Mouse (Mus musculus) G1E-ER4 (cell line): Measurements from ENCODE around the gene Stxbp2. TPM values are rescaled to one million over a fixed set of nuclear protein-coding genes. Genes with fewer than 3 reads are reported as not detected.

ENCODE experiments used
- GATA1 ChIP-seq: IDR thresholded peaks from one replicate; pipeline ENCODE4 v1.8.0; 2012; ENCODE audit warnings: low read length, inconsistent platforms
- polyA plus RNA-seq: library from polyadenylated mRNA; stranded (reverse); fragments of >175 nt; gene quantifications from 2 replicates; pipeline ENCODE4 v1.2.3, GENCODE M21; 2012

The Stxbp2 gene
- polyA plus RNA-seq, 1 experiment: 250 TPM

GRCm38 (mm10) chr8:3660889-3661288 is 30.1 kb downstream of the Stxbp2 start:
- TF ChIP-seq GATA1: no peak

GRCm38 (mm10) chr8:3664405-3664804 is 33.6 kb downstream of the Stxbp2 start:
- no peak for TF ChIP-seq GATA1

DNA sequence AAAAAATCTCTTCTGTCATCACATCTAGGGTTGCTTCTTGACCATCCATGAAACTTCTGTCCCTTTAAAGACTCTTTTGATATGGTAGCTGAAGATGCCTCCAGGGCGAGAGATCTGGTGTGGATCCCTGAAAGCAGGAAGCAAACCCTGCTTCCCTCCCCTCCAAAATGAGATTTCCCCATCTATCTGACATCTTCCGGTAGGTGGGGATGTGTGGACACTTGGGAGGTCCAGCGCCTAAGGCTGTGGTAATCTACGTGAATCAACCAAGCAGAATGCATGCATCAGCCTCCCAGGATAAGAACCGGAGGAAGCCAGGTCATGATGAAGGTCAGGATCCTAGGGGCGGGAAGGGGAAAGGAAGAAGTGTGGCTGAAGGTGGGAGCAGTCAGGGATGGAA is 34.8 kb downstream of the Stxbp2 start, which contains the start of gene Mcemp1:
Mcemp1 (plus strand) TSS at position 248 of the 400 bp plus-strand sequence.
- no peak for TF ChIP-seq GATA1

DNA sequence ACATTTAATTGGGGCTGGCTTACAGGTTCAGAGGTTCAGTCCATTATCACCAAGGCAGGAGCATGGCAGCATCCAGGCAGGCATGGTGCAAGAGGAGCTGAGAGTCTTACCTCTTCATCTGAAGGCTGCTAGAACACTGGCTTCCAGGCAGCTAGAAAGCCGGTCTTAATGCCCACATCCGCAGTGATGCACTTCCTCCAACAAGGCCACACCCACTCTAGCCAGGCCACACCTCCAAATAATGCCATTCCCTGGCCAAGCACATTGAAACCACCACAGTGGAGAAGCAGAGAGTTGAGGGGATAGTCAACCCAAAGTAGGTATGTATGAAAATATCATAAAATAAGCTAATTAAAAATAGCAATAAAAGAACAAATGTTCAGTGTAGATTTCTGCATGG is 39.6 kb downstream of the Stxbp2 start:
- no peak for TF ChIP-seq GATA1

- TF ChIP-seq GATA1: no peak
These were observed 41.3 kb downstream of the Stxbp2 start, which contains the start of gene Fcor for GRCm38 (mm10) chr8:3671980-3672491. Gene Fcor, minus strand, starts transcription at chr8:3672362.

DNA sequence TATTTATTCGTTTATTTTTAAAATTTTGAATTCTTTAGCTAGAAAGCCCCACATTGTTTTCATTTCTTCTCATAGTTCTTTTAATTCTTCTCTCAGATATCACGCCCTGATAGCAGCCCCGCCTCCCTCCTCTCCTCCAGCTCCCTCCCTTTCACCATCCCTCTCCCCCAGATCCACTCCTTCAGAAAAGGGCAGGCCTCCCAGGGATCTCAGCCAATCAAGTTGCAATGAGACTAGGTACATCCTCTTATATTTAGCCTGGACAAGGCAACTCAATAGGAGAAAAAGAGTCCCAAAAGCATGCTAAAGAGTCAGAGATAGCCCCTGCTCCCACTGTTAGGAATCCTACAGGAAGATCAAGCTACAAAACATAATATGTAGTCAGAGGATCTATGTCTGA is 43.9 kb downstream of the Stxbp2 start:
- TF ChIP-seq GATA1: no peak

GRCm38 (mm10) chr8:3676131-3676992 is 45.6 kb downstream of the Stxbp2 start, which contains the start of gene Trappc5:
Gene Trappc5, plus strand, starts transcription at chr8:3676299.
- TF ChIP-seq GATA1: no peak

DNA sequence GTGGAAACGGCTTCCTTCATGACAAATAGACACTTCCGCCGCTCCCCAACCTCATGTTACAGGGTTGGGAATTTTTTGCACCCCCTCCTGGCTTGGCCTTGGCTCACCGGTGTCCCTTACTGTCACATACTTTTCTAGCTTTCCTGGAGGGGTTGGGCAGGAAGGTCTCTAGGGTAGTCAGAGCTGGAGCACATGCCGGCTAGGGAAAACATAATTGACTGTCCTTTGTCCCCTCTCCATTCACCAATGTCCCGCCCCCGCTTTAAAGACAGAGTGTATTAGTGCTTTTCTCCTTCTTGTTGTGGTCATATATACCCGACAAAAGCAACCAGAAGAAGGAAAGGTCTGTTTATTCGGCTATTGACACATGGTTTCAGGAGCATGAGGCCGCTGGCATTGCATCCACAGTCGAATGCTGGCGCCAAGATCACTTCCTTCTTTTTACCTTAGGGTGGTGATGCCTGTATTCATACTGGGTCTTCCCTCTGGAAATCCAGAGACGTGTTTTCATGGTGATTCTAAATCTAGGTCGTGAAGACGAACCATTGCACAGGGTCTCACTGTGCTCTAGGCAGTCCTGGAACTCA is 46.3 kb downstream of the Stxbp2 start:
- no peak for TF ChIP-seq GATA1

GRCm38 (mm10) chr8:3678831-3679230 is 48.1 kb downstream of the Stxbp2 start:
- no peak for TF ChIP-seq GATA1

DNA sequence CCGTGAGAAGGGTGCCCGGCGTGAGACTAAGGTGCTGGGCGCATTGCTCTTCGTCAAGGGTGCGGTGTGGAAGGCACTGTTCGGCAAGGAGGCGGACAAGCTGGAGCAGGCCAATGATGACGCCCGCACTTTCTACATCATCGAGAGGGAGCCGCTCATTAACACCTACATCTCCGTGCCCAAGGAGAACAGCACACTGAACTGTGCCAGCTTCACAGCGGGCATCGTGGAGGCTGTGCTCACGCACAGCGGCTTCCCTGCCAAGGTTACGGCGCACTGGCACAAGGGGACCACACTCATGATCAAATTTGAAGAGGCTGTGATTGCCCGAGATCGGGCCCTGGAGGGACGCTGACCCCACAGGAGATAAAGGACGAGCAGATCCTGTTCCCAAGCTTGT is 48.5 kb downstream of the Stxbp2 start:
- TF ChIP-seq GATA1: no peak

- TF ChIP-seq GATA1: no peak
These were observed 48.9 kb downstream of the Stxbp2 start for GRCm38 (mm10) chr8:3679656-3680055.

- TF ChIP-seq GATA1: no peak
These were observed 51.7 kb downstream of the Stxbp2 start for GRCm38 (mm10) chr8:3682435-3682834.

DNA sequence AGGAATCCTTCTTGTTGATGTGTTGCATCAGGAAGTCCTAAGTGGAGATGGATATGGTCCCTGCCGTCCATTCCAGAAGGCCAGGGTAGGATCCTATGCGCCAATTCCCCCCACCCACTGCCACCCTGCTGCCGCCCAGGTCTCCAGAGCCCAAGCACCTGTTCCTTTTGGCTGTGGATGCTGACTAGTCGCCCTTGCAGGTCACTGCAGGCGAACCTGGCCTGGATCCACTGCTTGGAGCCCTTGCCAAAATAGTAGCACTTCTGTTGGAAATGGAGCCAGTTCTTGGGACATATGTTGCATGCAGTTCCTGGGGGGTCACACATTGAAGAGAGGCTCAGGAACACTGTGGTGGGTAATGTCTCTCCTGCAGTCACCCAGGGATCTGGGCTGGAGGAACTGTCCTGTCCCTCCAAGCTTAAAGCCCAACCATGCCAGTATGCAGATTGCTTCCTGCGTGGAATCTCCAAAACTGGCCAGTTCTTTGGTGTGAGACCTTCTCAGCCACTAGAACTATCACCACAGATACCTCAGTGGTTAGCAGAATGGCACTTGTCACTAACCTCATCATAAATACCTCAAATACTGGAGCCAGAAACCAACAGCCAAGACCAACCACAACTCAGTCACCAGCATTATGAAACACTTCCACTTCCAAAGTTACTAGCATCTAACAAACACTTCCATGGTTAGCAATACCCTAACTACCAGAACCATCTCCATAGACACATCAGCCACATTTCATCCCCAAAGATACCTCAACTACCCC is 52.8 kb downstream of the Stxbp2 start:
- no peak for TF ChIP-seq GATA1

DNA sequence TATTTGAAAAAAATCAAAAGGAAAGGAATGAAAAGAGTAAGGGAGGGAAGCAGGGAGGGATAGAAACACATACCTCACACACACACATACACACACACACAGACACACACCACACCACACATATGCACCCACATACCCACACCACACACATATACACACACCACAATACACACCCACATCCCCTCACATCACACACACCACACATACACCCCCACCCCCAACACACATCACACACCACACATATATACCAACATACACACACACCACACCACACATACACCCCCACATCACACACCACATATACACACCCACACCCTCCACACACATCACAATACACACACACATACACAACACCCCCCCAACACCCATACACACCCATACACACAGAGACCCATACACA is 53.8 kb downstream of the Stxbp2 start:
- TF ChIP-seq GATA1: no peak

DNA sequence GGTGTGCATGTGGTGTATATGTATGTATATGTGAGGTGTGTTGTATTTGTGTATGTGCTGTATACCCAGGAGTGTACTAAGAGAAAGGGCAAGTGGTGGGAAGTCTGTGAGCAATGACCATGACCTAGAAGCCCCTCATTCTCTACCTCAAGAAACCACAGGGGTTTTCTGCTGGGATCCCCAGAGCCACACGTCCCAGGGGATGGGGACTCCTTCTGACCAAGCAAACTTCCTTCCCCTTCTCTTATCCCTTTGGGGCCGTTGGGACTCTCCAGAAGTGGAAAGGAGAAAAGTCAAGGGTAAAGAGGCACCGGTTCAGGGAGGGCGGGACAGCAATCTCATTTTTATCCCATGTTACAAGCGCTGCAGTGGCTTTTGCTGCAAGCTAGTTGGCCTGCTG is 54.7 kb downstream of the Stxbp2 start:
- TF ChIP-seq GATA1: no peak

DNA sequence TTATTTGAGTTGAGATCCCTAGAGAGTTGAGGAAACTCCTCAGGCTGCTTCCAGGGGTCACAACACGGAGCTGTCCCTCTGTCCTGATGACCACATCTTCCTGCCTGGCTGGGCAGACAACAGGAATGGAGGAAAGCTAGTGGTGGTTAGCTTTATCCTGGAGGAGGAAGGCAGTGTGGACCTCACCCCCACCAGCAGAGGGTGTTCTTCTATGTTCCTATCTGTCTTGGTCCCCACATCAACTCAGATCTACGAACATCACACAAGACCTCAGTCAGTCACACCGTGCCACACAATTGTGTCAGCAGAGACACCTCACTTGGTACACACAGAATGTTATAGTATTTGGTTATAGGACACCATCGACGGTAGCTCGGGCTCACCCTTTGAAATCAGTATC is 56.8 kb downstream of the Stxbp2 start:
- TF ChIP-seq GATA1: no peak
